Mouse (Mus musculus): ENCODE data around the gene Mrnip.

Mrnip gene

DNA sequence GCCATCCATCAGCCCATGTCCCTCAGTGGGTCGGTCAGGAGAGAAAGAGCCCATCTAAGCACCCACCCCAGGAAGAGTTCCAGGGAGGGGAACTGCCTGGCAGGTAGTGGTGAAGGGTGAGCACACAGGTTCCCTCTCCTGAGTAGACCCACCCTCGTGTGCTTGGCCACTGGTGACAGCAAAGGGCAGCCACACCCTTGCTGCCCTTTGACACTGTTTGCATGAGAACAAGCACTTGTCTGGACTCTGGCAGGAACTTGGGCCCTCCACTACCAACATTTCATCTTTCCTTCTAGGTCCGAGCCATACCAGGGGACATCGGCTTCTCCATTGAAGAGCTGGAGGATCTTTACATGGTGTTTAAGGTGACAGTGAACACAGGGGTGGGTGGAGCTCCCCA lies 14.9 kb upstream of the Mrnip start:
- DNase-seq (ENCODE audit: low read depth) = no peak

DNA sequence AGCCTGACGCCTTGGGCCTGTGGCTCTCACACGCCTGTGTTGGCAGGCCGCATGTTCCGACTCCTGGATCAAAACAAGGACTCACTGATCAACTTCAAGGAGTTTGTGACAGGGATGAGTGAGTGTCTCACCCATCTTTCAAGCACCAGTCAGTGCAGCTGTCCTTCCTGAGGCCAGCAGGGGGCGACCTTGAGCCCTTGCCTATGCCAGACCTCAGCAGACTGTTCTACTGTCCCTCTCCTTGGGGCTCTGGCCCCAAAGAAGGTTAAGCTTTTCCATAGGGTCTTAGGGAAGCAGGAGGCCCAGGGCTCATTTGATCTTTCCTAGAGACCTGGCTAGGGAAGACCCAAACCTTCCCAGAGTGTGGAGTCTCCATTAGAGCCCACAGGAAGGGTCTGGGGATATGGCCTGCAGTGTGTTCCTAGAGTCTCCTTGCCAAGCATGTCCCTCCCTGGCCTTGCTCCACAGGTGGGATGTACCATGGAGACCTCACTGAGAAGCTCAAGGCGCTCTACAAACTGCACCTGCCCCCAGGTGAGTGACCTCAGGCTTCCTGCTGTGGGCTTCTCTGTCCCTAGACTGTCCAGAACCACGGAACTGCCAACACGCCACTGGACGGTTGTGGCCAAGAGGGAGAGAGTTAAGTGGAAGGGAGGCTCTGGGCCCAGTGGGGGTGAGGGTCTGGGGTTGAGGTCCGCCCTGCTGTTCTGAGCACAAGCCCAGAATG lies 12.5 kb upstream of the Mrnip start:
- DNase-seq (ENCODE audit: low read depth) = peak; percentile 50

DNA sequence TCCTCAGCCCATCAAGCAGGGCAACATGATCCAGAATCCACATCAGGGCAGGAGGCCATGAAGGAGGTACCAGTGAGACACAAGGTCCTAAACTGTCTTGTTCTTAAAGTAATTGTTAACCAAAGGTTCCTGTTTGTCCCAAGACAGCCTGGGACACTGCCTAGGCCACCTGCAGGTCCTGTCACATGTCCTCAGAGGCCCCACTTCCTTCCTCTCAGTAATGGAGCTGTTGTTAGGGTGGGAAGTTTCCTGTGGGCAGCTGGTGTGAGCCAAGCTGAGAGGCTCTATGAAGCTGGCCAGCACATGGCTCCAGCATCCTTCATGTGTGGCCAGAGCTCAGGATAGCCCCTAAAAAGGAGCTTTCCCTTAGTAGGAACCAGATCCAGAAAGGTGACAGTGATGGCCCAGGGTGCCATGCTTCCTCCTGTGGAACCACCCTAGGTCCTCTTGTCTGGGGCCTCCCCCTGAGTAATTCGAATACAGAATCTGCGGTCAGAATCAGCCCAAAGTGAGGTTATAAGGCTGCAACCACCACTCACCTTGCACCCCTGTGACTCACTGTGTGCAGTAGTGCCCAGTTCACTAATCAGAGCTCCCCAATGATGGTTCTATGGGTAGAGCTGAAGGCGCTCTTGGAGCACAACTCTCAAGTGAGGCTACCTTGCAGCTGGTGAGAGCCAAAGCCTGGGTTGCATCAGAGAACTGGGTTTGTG lies 11.8 kb upstream of the Mrnip start:
- DNase-seq (ENCODE audit: low read depth) = no peak

DNA sequence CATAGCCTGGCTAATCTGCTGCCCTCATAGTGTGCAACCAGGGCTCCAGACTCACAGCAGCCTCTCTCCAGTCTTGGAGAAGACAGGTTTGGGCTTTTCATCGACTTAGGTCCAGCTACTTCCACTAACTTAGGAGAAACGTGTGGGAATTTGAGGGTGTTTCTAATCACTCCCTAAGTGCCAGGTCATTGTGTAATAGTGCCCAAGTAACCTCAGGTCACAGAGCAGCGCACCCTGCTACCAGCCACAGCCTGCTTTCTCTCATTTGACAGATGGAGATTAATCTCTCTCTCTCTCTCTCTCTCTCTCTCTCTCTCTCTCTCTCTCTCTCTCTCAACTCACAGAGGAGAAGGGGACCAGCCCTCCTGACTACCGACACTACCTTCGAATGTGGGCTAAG lies 5.9 kb upstream of the Mrnip start:
- DNase-seq (ENCODE audit: low read depth) = no peak

DNA sequence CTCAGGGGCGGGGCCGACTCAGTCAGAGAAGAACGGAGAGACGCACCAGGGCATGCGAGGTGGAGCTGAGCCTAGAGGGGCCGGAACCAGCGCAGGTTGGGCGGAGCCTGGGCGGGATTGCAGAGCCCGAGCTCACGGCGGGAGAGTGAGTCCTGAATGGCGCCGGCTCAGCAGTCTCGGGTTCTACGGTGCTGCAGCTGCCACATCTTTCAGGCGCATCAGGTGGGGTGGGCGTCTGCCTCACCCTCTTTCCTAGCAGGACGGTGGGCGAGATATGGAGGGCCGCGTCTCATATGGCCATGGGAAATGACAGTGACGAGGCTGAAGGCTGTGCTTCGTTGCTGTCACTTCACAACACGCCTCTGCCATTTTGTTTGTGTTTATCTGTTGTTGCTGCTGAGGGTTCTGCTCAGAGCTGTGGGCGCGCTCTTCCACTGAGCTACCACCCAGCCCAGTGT lies 515 bp downstream of the Mrnip start:
- DNase-seq (ENCODE audit: low read depth) = peak; percentile 98

DNA sequence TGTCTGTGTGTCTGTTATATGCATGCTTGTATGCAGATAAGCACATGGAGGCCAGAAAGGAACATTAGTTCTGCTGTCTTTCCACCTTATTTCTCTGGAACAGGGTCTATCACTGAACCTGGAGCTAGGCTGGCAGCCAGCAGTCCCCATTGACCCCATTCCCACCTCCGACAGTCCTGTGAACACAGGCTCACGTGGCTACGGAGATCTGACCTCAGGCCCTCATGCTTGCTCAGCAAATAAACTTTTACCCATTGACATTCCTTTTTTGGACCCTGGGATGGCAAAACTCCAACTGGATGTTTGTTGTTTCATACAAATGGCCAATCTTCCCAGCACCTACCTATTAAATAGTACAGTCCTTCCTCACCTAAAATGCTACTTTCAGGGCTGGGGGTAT lies 2.1 kb downstream of the Mrnip start:
- DNase-seq (ENCODE audit: low read depth) = no peak

DNA sequence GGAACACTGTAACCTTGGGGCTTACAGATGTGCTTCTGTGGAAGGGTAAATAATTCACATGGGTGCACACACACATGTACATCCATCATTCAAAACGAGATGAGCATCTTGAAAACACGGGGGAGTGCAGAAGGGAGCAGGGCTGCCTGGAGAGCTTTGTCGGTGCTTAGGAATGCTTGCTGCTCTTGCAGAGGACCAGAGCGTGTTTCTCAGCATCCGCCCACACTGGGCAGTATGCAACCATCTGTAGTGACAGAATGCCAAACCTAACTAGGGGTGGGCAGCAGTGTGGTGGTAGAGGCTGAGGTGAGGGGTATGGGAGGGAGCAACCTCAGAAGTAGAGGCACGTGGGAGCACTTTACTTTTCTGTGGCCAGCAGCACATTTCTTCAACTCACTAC lies 2.9 kb downstream of the Mrnip start:
- no peak for DNase-seq (ENCODE audit: low read depth)

DNA sequence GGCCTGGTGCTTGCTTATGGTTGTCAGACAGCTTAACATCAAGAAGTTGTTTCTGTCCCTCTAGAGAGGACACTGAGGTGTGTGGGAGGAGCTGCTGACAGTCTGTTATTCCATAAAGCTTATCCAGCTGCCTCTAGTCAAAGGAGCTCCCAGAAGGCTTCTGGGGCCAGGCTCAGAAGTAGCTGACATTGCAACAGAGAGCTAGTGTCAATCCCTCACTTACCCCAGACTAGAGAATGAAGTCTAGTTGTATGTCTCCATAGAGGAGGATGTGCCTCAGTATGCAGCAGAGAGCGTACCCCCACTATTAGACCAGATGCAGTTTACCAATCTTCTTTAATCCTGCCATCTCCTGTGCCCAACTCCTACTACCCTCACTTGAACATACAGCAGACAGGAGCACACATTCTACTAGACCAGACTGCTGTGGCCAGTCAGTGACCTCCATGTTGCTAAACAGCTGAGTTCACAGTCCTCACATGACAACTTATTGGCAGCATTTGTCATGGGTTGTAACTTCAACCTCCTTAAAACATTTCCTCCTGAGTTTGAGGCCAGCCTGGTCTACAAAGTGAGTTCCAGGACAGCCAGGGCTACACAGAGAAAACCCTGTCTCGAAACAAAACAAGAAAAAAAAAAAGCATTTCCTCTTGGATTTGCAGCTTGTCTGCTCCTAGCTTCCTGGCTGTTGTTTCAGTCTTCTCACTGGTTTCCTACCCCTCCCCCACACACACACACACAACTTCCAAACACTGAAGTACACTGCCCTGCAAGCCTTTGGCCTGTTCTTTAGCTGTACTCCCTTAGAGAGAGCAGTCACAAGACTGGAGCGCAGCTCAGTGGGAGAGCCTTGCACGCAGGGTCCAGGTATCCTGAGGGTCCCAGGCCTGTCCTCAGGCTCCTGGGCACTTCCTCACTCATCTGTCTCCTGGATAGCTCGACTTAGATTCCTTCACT lies 4.6 kb downstream of the Mrnip start:
- DNase-seq (ENCODE audit: low read depth) = no peak

DNA sequence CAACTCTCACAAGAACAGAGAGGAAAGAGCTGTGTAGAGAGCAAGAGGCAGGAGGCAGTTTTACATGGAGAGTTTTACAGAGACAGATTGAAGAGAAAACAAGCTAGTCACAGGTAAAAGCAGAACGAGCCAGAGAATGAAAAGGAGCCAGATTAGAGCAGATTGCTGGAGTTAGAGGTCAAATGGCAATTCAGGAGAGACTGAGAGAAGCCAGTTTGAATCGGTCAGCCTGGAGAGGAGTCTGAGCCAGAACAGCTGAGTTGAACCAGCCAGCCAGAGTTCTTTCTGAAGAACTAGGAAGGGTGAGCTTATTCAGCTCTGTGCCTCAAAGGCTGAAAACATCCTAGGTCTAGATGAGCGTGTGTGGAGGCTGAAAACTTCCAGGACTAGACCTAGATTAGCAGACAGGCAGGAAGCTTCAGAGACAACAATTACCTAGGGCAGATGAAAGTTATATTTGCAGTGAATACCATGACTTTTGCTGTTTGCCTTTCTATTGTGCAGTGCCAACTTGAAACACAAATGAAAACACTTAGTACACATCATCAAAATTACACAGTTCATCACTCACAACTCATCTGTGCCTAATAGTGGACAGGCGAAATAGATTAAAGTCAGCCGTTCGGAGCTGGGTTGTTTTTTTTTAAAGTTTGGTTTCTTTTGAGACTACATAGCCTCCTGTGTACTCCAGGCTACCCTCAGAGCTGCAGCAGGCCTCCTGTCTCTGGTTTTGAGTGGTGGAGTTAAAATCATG lies 6.4 kb downstream of the Mrnip start:
- no peak for DNase-seq (ENCODE audit: low read depth)

DNA sequence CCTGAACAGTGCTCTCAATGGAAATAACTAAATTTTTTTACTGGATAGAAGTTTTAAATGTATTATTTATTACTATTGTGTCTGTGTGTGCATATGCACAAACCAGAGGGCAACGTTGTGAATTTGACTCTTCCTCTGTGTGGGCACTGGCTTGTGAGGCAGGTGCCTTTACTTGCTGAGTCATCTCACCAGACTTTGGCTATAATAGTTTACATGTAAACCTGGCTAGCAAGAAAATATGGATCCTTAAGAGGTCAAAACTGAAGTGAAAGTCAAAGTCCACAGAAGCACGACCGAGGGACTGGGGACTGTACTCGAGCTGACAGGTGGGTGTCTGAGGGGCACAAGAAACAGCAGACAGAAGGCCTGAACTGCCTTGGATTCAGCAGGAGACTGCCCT lies 8.5 kb downstream of the Mrnip start:
- DNase-seq (ENCODE audit: low read depth) = no peak

DNA sequence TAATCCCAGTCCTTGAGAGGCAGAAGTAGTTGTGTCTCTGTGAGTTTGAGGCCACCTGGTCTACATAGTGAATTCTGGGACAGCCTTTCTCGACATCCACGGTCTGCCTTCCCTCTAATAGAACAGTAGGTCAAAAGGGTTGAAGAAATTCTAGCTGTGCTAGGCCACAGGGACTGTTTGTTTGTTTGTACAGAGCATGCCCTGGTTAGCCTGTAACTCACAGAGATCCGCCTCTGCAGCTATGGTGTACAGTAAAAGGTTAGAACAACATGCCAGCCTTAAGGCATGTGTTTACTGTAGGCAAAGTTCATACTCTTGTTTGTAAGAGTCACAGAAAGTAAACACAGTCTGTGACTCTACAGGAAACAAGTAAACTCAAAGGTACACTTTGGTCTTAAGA lies 10.5 kb downstream of the Mrnip start:
- DNase-seq (ENCODE audit: low read depth) = no peak

DNA sequence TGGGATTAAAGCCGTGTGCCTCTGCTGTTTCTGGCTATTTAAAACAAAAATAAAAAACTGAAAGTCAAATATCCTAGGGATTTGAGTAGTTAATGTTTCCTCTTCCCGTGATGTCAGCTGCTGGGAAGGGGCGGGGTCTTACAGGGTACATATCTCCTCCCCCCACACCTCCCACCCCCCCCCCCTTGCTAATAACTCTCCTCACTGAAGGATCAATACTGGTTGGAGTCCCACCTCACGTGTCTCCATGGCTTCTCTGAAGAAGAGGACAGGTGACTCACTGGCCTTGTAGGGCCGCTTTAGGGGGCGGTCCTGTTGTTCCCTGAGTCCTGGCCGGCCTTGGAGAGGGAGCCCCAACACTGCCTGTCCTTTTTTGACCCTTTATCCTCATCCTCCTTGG lies 14.4 kb downstream of the Mrnip start:
- DNase-seq (ENCODE audit: low read depth) = no peak

DNA sequence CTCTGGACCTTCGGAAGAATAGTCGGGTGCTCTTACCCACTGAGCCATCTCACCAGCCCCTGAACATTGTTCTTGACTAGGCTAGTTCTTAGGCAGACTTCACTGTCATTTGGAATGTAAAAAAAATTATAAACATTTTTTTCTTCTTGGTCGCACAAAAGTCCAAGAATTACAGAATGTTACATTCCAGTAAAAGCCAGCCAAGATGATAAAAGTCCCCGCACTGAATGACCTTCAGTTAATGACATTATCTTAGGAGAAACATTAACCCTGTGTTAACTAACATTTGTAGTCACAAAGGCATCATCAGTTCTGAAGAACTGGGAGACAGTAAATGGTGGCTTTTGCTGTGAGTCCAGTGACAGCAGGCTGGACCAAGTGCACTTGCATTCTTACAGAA lies 16.1 kb downstream of the Mrnip start:
- DNase-seq (ENCODE audit: low read depth) = no peak

DNA sequence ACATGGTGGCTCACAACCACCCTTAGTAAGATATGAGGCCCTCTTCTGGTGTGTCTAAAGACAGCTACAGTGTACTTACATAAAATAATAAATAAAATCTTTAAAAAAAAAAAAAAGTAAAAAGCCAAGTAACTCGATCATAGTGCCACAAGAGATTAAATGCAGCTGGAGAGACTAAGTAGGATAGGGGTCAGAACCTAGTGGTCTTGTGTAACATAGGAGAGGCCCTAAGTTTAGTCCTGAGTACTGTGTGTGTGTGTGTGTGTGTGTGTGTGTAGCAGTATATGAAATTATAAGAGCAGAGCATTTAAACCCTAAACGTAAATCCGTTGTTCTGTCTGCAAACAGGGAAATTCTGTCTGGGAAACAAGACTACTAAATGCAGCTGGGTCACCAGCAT lies 18.0 kb downstream of the Mrnip start:
- no peak for DNase-seq (ENCODE audit: low read depth)

DNA sequence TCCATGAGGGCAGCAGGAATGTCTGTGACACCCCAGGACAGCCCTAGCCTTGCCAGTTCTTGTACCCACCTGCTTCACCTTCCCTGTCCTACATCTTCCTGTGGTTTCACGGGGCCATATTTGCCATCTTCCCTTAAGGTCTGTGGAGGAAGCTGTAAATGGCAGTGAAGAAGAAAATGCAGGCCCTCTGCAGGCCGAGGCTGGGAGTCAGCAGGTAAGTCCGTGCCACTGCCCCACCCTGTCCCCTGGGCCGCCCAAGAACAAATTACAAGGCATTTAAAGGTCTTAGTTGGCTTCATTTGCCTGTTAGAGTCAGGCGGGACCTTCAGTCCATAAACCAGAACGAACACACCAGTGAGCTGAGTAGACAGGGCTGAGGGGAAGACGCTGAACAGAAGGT lies 19.8 kb downstream of the Mrnip start:
- no peak for DNase-seq (ENCODE audit: low read depth)

DNA sequence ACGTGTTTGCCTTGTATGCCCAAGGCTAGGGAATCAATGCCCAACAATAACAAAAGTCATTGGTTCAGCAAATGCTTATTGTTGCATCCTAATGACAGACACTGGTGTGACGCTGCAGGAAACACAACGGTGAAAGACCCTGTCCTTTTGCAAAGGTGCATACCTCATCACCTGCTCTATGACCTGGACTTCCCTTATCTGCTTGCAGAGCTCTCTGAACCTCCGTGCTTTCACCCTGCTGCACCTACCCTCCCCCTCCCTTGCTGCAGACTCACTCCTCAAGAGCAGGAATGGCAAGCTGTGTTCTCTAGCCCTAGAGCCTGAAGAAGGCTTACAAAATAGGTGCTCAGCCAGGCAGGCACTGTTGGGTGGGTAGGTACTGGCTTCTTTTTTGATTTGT lies 20.5 kb downstream of the Mrnip start:
- no peak for DNase-seq (ENCODE audit: low read depth)

DNA sequence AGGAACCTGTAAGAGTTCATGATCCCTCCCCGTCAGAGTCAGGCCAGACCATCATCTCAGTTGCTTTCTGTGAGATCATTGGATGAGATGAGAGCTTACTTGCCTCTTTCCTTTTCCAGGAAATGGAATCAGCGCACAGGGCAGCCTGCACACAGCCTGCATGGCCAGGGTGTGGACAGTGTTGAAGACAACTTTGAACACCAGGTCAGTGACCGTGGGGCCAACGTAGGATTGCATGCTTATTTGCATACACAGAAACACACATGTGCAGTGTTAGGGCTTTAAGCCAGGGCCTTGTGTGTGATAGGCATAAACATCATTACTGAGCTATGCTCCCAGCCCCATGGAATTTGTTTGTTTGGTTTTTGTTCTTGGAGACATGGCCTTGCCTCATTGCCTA lies 23.3 kb downstream of the Mrnip start:
- no peak for DNase-seq (ENCODE audit: low read depth)

DNA sequence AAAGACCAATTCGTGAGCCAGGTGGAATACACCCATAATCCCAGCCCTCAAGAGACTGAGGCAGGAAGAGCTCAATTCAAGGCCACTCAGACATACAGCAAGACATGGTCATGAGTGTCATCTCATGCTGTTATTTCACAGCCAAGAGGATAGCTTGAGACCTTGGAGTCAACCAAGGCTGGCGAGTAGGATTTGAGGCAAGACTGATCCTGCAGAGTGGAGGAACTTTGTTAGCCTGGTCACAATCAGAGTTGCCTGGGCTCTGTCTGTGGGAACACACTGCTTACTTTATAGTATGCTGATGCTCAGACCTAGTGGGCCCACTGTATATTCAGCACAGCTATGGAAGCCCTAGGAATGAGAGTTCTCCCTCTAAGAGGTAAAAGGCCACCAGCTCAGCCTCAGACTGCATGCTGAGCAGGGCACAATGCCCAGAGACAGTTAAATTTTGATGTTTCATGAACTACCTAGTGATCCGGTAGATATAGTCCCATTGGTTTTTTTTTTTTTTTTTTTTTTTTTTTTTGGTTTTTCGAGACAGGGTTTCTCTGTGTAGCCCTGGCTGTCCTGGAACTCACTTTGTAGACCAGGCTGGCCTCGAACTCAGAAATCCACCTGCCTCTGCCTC lies 24.1 kb downstream of the Mrnip start:
- no peak for DNase-seq (ENCODE audit: low read depth)

DNA sequence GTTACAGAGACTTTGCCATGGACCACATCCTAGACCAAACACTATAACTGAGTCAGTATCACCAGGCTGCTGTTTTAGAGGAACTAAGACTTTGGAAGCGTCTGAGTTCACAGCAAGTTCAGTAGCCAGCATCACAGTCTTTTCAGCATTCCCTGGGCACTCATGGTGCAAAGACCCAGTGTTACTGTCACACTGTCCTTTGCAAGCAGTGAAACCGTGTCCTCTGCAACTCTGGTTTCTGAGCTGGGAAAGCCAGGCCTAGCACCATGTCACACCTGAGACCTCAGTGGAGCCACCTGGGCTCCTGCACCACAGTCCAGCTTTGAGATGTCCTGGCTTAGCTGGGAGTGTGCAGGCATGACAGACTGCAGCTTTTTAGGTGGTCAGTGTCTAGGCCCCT lies 24.7 kb downstream of the Mrnip start:
- DNase-seq (ENCODE audit: low read depth) = no peak

DNA sequence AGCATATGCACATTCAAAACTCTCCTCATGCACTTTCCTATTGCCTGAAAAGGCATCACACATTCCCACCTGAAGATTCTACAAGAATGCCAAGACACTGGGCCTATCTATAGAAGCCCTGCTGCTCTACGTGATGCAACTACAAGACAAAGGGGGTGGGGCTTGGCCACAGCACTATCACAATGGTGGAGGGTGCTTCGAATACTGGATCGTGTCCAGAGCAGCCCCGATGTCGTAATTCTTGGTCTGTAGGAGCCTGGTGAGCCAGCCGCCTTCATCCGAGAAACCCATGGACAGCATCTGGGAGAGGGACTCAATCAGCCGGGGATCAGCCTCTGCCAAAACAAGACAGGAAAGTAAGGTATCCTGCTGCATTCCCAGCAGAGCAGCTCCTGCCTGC lies 26.4 kb downstream of the Mrnip start:
- no peak for DNase-seq (ENCODE audit: low read depth)

DNA sequence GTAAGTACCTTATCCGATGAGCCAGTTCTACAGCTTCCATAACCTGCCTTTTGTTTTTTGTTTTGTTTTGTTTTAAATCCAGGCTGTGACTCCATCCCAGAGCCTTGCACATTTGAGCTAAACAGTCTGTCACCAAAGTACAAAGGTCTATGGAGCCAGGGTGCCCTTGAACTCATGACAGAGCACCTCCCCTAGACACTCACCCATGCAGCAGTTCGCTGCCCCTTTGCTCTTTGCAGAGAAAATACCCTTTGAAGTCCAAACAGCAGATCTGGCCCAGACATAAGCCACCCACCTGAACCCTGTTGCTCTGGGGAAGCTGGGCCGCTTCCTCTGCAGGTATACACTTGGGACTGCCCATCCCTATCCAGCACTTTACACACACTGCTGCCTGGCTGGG lies 27.3 kb downstream of the Mrnip start:
- no peak for DNase-seq (ENCODE audit: low read depth)
